Mouse (Mus musculus) liver, postnatal 0 days (tissue): ENCODE results near the gene Prkab1. TPM values are rescaled to one million over a fixed set of nuclear protein-coding genes. Genes with fewer than 3 reads are reported as not detected.
A peak's percentile ranks its signal among the peaks of the same experiment; 100 is the strongest.

Experiments
- ATAC-seq: fragments of 200-750 bp; cut with Nextera tagmentation; 2 replicates; pipeline ENCODE4 v1.8.0; 2017; ENCODE audit warnings: mild to moderate bottlenecking, moderate library complexity
- DNase-seq: peaks from one replicate; pipeline ENCODE4 v3.0.0-alpha.2; 2016
- H3K27ac ChIP-seq: fragments of 300-500 bp; sonication (generic); 2 replicates; pipeline ENCODE4 v1.5.1; 2014; ENCODE audit warnings: antibody characterized with exemption, moderate library complexity, mild to moderate bottlenecking, low read depth
- H3K27me3 ChIP-seq: fragments of 300-500 bp; sonication (generic); 2 replicates; pipeline ENCODE4 v1.6.1; 2014; ENCODE audit warnings: low read length, control low read depth, mixed read lengths; ENCODE audit not compliant: insufficient read depth
- H3K36me3 ChIP-seq: fragments of 300-500 bp; sonication (generic); replicated peaks from 2 replicates; pipeline ENCODE4 v1.6.1; 2014; ENCODE audit warnings: mild to moderate bottlenecking, control low read depth, low read length, moderate library complexity, mixed read lengths; ENCODE audit not compliant: insufficient read depth
- H3K4me1 ChIP-seq: fragments of 300-500 bp; sonication (generic); 2 replicates; pipeline ENCODE4 v1.6.1; 2014; ENCODE audit warnings: antibody characterized with exemption, mild to moderate bottlenecking, control low read depth; ENCODE audit not compliant: insufficient read depth
- H3K4me2 ChIP-seq: fragments of 300-500 bp; sonication (generic); 2 replicates; pipeline ENCODE4 v1.6.1; 2014; ENCODE audit warnings: low read depth, mild to moderate bottlenecking, low read length, moderate library complexity, mixed read lengths
- H3K4me3 ChIP-seq: fragments of 300-500 bp; sonication (generic); 2 replicates; pipeline ENCODE4 v1.5.1; 2014; ENCODE audit warnings: low read depth, low read length
- H3K9ac ChIP-seq: fragments of 300-500 bp; sonication (generic); replicated peaks from 2 replicates; pipeline ENCODE4 v1.6.1; 2014; ENCODE audit warnings: mild to moderate bottlenecking, moderate library complexity
- H3K9me3 ChIP-seq: fragments of 300-500 bp; sonication (generic); 2 replicates; pipeline ENCODE4 v1.6.1; 2016; ENCODE audit warnings: mild to moderate bottlenecking, control low read depth, low read length, mixed read lengths
- CTCF ChIP-seq: sonication (generic); IDR thresholded peaks from 2 replicates; pipeline ENCODE4 v1.5.1; 2016; ENCODE audit warnings: antibody characterized with exemption, low read depth
- EP300 ChIP-seq: IDR thresholded peaks from 2 replicates; pipeline ENCODE4 v1.6.1; 2016; ENCODE audit warnings: antibody characterized with exemption, low read depth, mild to moderate bottlenecking
- WGBS: fragments of 180-500 bp; shearing (Covaris S2); extraction: QIAGEN DNeasy Blood & Tissue Kit; methylation state at CpG from one replicate; pipeline ENCODE4 v1.1.7; 2014; ENCODE audit not compliant: insufficient replicate concordance; 5-methylcytosine and 5-hydroxymethylcytosine counted together
- polyA plus RNA-seq: library from polyadenylated mRNA; unstranded; fragments of >200 nt; fragmentation: Nextera tagmentation; extraction: Ambion mirVana; gene quantifications from 2 replicates; pipeline ENCODE4 v1.2.1, GENCODE M21; 2015

The Prkab1 gene
- polyA plus RNA-seq, 1 experiment from 2014 or later: 51.6 TPM

DNA sequence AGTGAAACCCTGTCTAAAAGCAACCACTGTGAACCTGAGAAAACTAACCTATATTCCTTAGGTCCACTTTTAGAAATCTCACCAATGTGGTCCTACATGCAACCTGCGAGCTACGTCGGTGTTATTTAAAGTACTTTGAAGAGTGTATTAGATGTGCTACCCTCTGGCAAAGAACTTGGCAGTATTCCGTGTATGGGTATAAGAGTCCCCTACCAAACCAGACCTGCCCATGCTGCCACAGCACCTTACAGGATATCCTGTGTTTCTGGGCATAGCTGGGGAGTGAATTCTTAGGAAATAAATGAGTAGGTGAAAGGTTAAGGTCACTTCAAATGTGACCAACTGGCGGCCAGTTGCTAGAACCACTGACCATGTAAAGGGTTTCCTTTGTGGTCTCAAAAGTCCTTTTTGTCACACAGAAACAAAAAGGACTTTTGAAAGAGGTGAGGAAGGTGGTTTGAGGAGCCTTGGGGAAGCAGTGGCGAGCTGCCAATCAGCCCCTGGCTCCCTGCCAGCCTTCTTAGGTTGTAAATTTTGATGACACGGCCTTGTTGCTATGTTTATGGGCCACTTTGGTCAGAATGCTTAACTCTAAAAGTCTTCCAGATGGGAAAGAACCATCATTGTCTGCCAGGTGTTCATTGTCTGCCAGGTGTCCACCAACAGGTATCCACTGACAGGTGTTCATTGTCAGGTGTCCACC lies 41.5 kb downstream of the Prkab1 start:
- Histone ChIP-seq H3K9me3 (no peaks in the 10 kb centered on the region), H3K27me3 (no peaks in the 10 kb centered on the region), H3K9ac (no peak overlapping the region), H3K4me1 (peaks cover 8% of the 10 kb centered on the region), H3K4me3 (no peak overlapping the region), H3K4me2 (no peak overlapping the region), H3K27ac (no peak overlapping the region), H3K36me3 (peaks cover 76% of the 10 kb centered on the region)
- no peak for DNase-seq
- ATAC-seq: no peak
- no peak for TF ChIP-seq EP300
- no peak for TF ChIP-seq CTCF
- WGBS: 77% methylated on average over 7 of the region's 7 CpGs

DNA sequence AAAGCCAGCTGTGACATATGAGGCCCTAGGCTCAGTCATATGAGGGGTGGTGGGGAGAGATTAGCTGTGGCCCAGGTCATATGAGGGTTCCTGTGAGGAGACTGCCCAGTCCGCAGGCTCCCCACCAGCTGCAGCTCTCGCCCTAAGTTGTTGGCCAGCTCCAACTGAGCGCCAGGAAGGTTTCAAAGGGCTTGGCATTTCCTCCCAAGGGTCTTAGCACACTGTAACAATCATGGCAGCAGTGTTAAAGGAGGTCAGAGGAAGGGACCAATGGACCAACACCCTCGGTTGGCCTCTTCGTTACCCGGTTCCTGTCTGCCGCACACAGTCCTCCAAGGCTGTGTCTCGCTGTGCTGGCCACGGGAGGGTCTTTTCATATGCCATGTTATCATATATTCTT lies 43.8 kb downstream of the Prkab1 start:
- Histone ChIP-seq H3K4me3 (no peak overlapping the region), H3K4me1 (peaks cover 18% of the 10 kb centered on the region), H3K27me3 (no peaks in the 10 kb centered on the region), H3K36me3 (peaks cover 65% of the 10 kb centered on the region), H3K9ac (no peak overlapping the region), H3K27ac (no peak overlapping the region), H3K9me3 (no peaks in the 10 kb centered on the region), H3K4me2 (no peak overlapping the region)
- no peak for DNase-seq
- WGBS: 91% methylated on average over 9 of the region's 9 CpGs
- no peak for ATAC-seq
- TF ChIP-seq CTCF (no peak), EP300 (no peak)

DNA sequence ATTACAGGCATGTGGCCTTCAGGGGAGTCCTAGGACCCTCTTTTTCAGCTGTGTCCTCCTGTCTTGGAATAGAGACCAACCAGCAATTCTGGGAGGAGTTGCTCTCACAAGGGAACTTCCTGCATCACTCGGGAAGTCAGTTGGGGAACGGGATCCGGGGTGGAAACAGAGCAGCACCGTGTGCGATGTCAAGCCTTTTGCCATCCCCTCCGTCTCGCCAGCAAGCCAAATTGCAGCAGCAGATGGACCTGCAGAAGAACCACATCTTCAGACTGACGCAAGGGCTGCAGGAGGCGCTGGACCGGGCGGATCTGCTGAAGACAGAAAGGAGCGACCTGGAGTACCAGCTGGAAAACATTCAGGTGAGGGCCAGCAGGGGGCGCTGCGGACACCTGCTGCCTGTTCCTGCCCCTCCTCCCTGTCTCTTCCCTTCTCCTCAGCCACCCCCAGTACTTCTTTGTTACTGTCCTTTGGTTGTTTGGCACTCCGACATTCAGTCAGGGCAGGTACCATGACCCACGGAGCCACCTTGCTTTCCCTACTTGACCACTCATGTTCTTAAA lies 45.1 kb downstream of the Prkab1 start:
- peaks cover 66% of the 10 kb centered on the region for H3K36me3 ChIP-seq
- H3K4me3 ChIP-seq: no peak overlapping the region
- H3K27me3 ChIP-seq: no peaks in the 10 kb centered on the region
- ATAC-seq: no peak
- 76% methylated on average over 16 of the region's 16 CpGs for WGBS
- peaks cover 18% of the 10 kb centered on the region for H3K4me1 ChIP-seq
- DNase-seq: peak; percentile 50
- H3K4me2 ChIP-seq: no peak overlapping the region
- no peak overlapping the region for H3K9ac ChIP-seq
- no peaks in the 10 kb centered on the region for H3K9me3 ChIP-seq
- TF ChIP-seq CTCF (peak; percentile 80), EP300 (no peak)
- no peak overlapping the region for H3K27ac ChIP-seq

DNA sequence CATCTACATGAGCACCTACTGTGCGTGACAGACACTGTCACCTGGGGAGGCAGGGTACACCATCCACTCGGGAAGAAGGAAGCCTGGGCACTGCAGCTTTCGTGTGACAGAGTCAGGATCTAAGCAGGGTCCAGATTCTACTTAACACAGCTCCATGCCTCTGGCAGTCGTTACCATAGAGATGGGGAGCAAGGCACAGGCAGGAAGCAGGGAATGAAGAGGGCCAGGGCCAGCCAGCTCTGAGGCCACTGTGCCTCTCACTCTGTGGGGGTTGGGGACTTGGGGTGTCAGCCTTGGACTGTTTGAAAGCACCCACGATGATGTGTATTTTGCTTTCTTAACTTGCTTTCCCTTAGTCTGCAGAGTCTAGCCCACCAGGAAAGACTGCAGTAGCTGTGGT lies 46.1 kb downstream of the Prkab1 start:
- TF ChIP-seq EP300 (no peak), CTCF (no peak)
- DNase-seq (no peak), ATAC-seq (peak; percentile 5; the same call in 1 of the 2 replicates)
- H3K9ac ChIP-seq: no peak overlapping the region
- H3K27me3 ChIP-seq: no peaks in the 10 kb centered on the region
- no peaks in the 10 kb centered on the region for H3K9me3 ChIP-seq
- no peak overlapping the region for H3K4me3 ChIP-seq
- peaks cover 67% of the 10 kb centered on the region for H3K36me3 ChIP-seq
- 74% methylated on average over 5 of the region's 5 CpGs for WGBS
- H3K4me2 ChIP-seq: peak overlapping the region; percentile 60; the same call in 1 of the 2 replicates
- H3K27ac ChIP-seq: peak overlapping the region; percentile 78
- peaks cover 18% of the 10 kb centered on the region for H3K4me1 ChIP-seq

DNA sequence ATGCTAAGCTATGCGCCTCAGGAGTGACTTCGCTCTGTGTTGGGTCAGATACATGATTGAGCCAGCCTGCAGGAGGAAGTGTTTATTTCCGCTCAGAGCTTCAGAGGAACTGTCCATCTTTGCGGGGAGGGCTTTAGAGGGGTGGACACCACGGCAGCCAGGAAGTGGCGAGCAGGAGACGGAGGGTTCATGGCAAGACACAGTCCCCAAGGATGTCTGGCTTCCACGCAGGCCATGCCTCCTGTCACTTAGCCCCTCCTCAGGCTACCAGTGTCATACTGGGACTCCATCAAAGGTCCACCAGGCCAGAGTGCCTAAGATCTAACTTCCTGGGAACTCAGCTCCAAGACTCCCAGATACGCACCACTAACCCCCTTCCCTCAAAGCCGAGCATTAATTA lies 46.6 kb downstream of the Prkab1 start:
- TF ChIP-seq CTCF: no peak
- no peak for TF ChIP-seq EP300
- H3K4me2 ChIP-seq: peak overlapping the region; percentile 60
- no peaks in the 10 kb centered on the region for H3K27me3 ChIP-seq
- H3K9ac ChIP-seq: no peak overlapping the region
- H3K27ac ChIP-seq: peak overlapping the region; percentile 78
- DNase-seq (peak; percentile 48), ATAC-seq (peak; percentile 62)
- 59% methylated on average over 10 of the region's 10 CpGs for WGBS
- H3K4me3 ChIP-seq: no peak overlapping the region
- peaks cover 18% of the 10 kb centered on the region for H3K4me1 ChIP-seq
- no peaks in the 10 kb centered on the region for H3K9me3 ChIP-seq
- H3K36me3 ChIP-seq: peaks cover 69% of the 10 kb centered on the region

DNA sequence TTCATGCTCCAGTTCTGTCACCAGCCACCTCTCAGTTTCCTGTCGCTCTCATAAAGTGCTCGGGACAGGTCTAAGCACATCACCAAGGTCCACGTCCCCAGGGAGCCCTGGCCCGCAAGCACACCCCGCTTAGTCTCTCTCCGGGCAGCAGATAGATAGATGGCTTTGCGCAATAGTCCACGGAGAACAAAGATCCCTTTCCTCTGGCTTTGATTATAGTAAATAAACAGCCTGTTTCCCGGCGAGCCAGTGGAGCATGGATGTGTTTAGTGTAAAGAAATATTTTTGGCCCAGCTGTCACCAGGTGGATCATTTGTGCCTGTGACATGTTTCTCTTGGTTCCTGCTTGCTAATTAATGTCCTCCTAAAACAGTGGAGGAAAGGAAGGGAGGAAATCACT lies 47.0 kb downstream of the Prkab1 start:
- H3K4me2 ChIP-seq: peak overlapping the region; percentile 60
- no peaks in the 10 kb centered on the region for H3K27me3 ChIP-seq
- no peak for TF ChIP-seq CTCF
- no peak for TF ChIP-seq EP300
- H3K4me3 ChIP-seq: no peak overlapping the region; the same call in 1 of the 2 replicates
- ATAC-seq: peak; percentile 73
- H3K9ac ChIP-seq: no peak overlapping the region
- DNase-seq: peak; percentile 34
- peaks cover 71% of the 10 kb centered on the region for H3K36me3 ChIP-seq
- no peaks in the 10 kb centered on the region for H3K9me3 ChIP-seq
- WGBS: 47% methylated on average over 10 of the region's 10 CpGs
- peaks cover 18% of the 10 kb centered on the region for H3K4me1 ChIP-seq
- H3K27ac ChIP-seq: peak overlapping the region; percentile 78
